Mouse (Mus musculus): ENCODE results near the gene Chka.

Chka gene

GRCm38 (mm10) chr19:3884325-3884990 lies 32.9 kb downstream of the Chka start:
- no peak for DNase-seq (ENCODE audit: extremely low spot score, low spot score)

DNA sequence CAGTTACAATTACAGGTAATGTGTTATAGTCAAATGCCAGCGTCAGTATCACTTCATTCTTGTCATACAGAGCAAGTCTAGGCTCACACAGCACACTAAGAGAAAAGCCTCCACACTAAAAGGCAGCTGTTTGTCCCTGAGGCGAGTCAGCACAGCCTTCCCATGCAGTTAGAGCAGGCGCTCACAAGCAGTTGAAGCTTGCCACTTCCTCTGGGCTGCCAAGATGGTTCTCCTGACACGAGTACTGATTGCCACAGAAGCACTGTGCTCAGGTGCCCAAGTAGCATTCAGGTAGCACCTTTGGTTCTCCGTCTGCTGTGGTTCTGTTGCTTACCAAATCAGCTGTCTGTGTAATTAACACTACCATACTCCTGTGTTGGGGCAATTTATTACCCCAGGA lies 37.5 kb downstream of the Chka start:
- no peak for DNase-seq (ENCODE audit: extremely low spot score, low spot score)

DNA sequence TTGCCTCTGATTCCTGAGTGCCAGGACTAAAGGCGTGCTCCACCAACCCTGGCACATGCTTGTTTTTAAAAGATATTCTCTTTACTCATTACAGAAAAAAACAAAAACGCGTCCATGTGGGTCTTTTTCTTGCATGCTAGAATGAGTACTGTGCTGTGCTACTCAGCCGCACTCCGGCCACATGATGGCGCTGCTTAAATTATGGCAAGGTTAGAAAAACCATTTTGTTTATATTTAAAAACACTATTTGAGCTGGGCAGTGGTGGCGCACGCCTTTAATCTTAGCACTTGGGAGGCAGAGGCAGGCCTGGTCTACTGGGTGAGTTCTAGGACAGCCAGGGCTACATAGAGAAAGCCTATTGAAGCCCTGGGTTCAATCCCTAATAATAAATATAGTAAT lies 38.6 kb downstream of the Chka start:
- DNase-seq (ENCODE audit: extremely low spot score, low spot score) = no peak

- no peak for DNase-seq (ENCODE audit: extremely low spot score, low spot score)
Measured at GRCm38 (mm10) chr19:3893545-3894116, 42.1 kb downstream of the Chka start.

DNA sequence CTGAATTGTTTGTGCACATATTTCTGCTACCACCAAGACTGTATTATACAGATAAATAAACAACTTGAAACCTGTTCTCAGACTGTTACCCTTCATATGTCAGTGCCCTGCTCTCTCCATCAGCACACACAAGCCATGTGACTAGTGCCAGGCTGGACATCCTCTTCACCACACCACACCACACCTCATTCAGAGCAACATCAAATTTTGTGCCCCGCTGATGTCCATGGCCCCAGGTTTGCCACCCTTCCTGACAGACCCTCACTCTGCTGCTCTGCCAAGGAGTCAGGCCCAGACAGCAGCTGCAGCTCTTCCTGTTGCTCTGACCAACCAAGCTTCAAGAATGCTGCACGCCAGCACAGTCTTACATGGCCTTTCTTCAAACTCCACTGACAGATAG lies 42.7 kb downstream of the Chka start:
- DNase-seq (ENCODE audit: extremely low spot score, low spot score) = no peak

DNA sequence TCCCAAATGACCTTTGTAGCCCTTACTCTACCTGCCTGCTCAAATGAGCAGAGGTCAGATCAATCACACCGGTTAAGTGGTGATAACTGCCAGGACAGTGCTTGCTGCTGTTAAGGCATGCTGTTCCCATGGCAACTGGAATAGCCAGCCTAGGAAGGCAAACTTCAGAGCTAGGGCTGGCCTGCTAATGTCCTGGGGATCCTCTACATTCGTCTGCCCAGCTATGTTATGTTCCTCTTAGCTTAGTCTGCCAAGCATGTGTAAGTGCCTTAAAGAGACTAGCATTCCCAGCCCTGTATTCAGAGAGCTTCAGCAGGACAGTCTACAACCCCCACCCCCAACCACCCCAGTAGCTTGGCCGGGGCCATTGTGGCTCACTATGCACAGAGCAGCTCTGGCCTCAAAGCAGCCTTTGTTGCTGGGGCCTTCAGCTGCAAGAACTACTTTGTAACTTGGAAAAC lies 43.6 kb downstream of the Chka start:
- no peak for DNase-seq (ENCODE audit: extremely low spot score, low spot score)

GRCm38 (mm10) chr19:3896208-3896607 lies 44.6 kb downstream of the Chka start:
- DNase-seq (ENCODE audit: extremely low spot score, low spot score) = no peak

DNA sequence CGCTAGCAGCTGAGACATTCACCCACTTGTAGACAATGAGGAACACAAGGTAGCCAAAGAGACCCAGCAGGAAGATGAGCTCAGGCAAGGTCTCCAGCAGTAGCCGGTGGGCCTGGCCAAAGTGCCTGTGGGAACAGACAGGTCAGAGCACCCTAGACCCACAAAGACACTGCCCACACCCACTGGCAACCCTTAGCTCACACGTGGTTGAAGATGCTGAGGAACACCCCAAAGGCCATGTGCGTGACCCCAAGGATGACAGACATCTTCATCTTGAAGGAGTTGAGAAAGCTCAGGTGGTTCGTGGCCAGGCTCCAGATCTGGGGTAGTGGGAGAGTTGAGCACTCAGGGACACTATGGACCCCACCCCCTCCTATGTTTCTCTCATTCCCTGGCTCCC lies 46.0 kb downstream of the Chka start:
- DNase-seq (ENCODE audit: extremely low spot score, low spot score) = no peak

GRCm38 (mm10) chr19:3898952-3899351 lies 47.4 kb downstream of the Chka start:
- DNase-seq (ENCODE audit: extremely low spot score, low spot score) = no peak

GRCm38 (mm10) chr19:3899618-3900017 lies 48.0 kb downstream of the Chka start:
- no peak for DNase-seq (ENCODE audit: extremely low spot score, low spot score)

GRCm38 (mm10) chr19:3902966-3903365 lies 51.4 kb downstream of the Chka start:
- no peak for DNase-seq (ENCODE audit: extremely low spot score, low spot score)

DNA sequence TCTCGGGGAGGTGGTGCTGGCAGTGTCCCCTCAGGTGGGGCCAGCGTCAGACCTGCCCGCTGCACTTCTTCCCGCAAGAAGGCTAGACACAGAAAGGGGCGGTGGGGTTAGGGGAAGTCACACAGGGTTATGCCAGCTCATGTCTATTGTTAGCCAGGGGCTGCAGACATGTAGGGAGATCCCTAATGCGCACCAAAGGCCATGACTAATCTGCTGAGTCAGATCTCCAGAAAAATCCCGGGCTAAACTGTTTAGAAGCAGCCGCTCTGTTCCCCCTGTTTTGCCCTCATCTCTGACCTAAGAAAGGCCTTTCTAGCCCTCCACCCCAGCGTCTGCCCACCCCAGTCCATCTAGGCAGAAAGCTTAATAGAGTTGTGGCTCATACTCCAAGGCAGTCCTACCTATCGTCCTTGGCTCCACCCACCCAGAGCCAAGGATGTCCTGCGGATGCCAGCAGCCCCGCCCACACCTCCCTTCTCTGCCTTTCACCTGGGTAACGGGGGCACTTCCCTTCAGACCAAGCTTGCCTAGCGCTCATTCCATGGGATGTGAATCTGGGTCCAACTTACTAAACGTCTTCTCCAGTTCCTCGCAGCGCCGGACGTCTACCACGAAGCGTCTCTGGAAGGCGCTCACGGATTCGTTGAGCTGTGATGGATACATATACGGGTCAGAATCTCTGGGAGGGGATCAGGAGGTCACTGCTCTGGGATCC lies 52.2 kb downstream of the Chka start:
- no peak for DNase-seq (ENCODE audit: extremely low spot score, low spot score)

GRCm38 (mm10) chr19:3904363-3904675 lies 52.7 kb downstream of the Chka start:
- no peak for DNase-seq (ENCODE audit: extremely low spot score, low spot score)

GRCm38 (mm10) chr19:3905261-3905969 lies 53.8 kb downstream of the Chka start:
- DNase-seq (ENCODE audit: extremely low spot score, low spot score) = no peak

DNA sequence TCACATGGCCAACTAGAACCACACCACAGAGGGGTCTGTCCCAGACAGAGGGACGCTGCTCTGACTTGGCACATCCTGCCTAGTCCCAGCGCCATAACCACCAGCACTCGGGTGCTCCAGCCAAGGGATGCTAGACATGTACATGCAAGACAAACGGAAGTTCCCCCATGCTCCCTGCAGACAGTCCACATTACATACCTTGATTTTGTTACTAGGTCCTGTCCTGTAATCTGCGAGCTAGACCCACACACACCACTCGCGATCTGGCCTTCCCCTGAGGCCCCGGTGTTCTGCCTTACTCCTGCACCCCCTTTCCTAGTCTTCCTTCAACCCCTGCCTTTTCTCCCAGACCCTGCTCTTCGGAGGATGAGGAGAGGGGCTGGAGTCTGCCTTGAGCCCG lies 54.8 kb downstream of the Chka start:
- no peak for DNase-seq (ENCODE audit: extremely low spot score, low spot score)

- DNase-seq (ENCODE audit: extremely low spot score, low spot score) = peak; percentile 70
Measured at GRCm38 (mm10) chr19:3906795-3907786, 55.5 kb downstream of the Chka start, which contains the start of gene Tcirg1. Gene Tcirg1 (minus strand): TSS chr19:3907133.

- no peak for DNase-seq (ENCODE audit: extremely low spot score, low spot score)
Measured at GRCm38 (mm10) chr19:3907876-3908660, 56.5 kb downstream of the Chka start.

DNA sequence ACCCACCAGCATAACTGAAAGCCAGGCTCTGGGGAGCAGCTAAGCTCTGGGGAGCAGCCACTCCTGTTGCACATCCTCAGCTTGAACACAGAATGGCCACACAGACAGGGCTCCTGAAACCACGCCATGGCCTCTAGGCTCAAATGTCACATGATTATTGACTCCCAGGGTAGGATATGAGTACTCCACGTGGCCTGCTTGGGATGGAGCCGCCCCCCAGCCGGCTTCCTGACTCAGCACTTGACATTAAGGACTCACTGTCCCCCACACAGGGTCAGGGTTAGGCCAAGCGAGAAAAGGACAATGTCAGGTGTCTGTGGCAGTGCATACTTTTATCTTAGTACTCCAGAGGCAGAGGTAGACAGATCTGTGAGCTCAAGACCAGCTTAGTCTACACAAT lies 58.6 kb downstream of the Chka start:
- DNase-seq (ENCODE audit: extremely low spot score, low spot score) = no peak

- DNase-seq (ENCODE audit: extremely low spot score, low spot score) = peak; percentile 91
Measured at GRCm38 (mm10) chr19:3912337-3913204, 61.0 kb downstream of the Chka start, which contains the start of gene Ndufs8. Gene Ndufs8 (minus strand): TSS chr19:3912774.
